Mouse (Mus musculus): ENCODE results near the gene Serpinb9e. TPM values are rescaled to one million over a fixed set of nuclear protein-coding genes. Genes with fewer than 3 reads are reported as not detected.
"Not testable (repeated sequence)": the region's sequence is repeated elsewhere in the genome, so short reads cannot be mapped to it uniquely, and the experiment has no call there.

Serpinb9e gene
- polyA plus RNA-seq (2015; fragmentation: Nextera tagmentation; extraction: Ambion mirVana), result not detected in 2 replicates

GRCm38 (mm10) chr13:33249312-33249711 is at the start of gene Serpinb9e:
TSS of gene Serpinb9e (plus strand) at chr13:33249612.
- not testable (repeated sequence) for H3K36me3 ChIP-seq; H3K27ac ChIP-seq; ATAC-seq (ENCODE audit: insufficient read depth, low FRiP score, low read depth); H3K4me1 ChIP-seq; H3K27me3 ChIP-seq (replicated peaks); H3K9ac ChIP-seq; H3K4me3 ChIP-seq (replicated peaks); H3K4me2 ChIP-seq; H3K9me3 ChIP-seq
- WGBS, result 84% methylated on average over 2 of the region's 2 CpGs

GRCm38 (mm10) chr13:33199740-33200139 is 49.7 kb upstream of the Serpinb9e start:
- H3K4me3 ChIP-seq (replicated peaks), result no peak overlapping the region
- H3K9me3 ChIP-seq, result no peaks in the 10 kb centered on the region
- no peaks in the 10 kb centered on the region for H3K36me3 ChIP-seq
- 58% methylated on average over 2 of the region's 2 CpGs for WGBS
- H3K27me3 ChIP-seq (replicated peaks), result no peaks in the 10 kb centered on the region
- no peaks in the 10 kb centered on the region for H3K4me1 ChIP-seq
- no peak overlapping the region for H3K27ac ChIP-seq
- H3K9ac ChIP-seq, result no peak overlapping the region
- no peak overlapping the region for H3K4me2 ChIP-seq
- no peak for ATAC-seq (ENCODE audit: insufficient read depth, low FRiP score, low read depth)

- H3K27ac ChIP-seq; H3K27me3 ChIP-seq (replicated peaks); H3K4me3 ChIP-seq (replicated peaks); H3K4me1 ChIP-seq; ATAC-seq (ENCODE audit: insufficient read depth, low FRiP score, low read depth); H3K9ac ChIP-seq; H3K9me3 ChIP-seq; H3K4me2 ChIP-seq; H3K36me3 ChIP-seq: not testable (repeated sequence)
- WGBS, result 87% methylated on average over 4 of the region's 4 CpGs
Observed at GRCm38 (mm10) chr13:33308631-33309030, 59.2 kb downstream of the Serpinb9e start.

Other genes starting within 250 kb of the Serpinb9e start
- gene Serpinb9, start 246.4 kb upstream of the Serpinb9e start, polyA plus RNA-seq (2015; fragmentation: Nextera tagmentation; extraction: Ambion mirVana), result 9.4 and 10.2 TPM in 2 replicates
- gene Serpinb9b, start 222.2 kb upstream of the Serpinb9e start, polyA plus RNA-seq (2015; fragmentation: Nextera tagmentation; extraction: Ambion mirVana), result 0.13 TPM in 1 of 2 replicates, not detected in the other
- gene Serpinb1b, start 171.0 kb upstream of the Serpinb9e start, polyA plus RNA-seq (2015; fragmentation: Nextera tagmentation; extraction: Ambion mirVana), result 0.37 and 0.86 TPM in 2 replicates
- not detected in 2 replicates for gene Serpinb9c, start 89.9 kb upstream of the Serpinb9e start, polyA plus RNA-seq (2015; fragmentation: Nextera tagmentation; extraction: Ambion mirVana)
- not detected in 2 replicates for gene Serpinb9d, start 56.7 kb upstream of the Serpinb9e start, polyA plus RNA-seq (2015; fragmentation: Nextera tagmentation; extraction: Ambion mirVana)
- not detected in 2 replicates for gene Serpinb9f, start 74.5 kb downstream of the Serpinb9e start, polyA plus RNA-seq (2015; fragmentation: Nextera tagmentation; extraction: Ambion mirVana)
- gene Gm11397, start 146.1 kb downstream of the Serpinb9e start, polyA plus RNA-seq (2015; fragmentation: Nextera tagmentation; extraction: Ambion mirVana), result not detected in 2 replicates
- not detected in 2 replicates for gene Serpinb9g, start 235.2 kb downstream of the Serpinb9e start, polyA plus RNA-seq (2015; fragmentation: Nextera tagmentation; extraction: Ambion mirVana)

Data from stomach, embryonic 15.5 days (tissue).